Mouse (Mus musculus): Measurements from ENCODE around the gene 1700122O11Rik. TPM values are rescaled to one million over a fixed set of nuclear protein-coding genes. Genes with fewer than 3 reads are reported as not detected.

The 1700122O11Rik gene
- total RNA-seq, 2 experiments from 2014 or later = not detected

DNA sequence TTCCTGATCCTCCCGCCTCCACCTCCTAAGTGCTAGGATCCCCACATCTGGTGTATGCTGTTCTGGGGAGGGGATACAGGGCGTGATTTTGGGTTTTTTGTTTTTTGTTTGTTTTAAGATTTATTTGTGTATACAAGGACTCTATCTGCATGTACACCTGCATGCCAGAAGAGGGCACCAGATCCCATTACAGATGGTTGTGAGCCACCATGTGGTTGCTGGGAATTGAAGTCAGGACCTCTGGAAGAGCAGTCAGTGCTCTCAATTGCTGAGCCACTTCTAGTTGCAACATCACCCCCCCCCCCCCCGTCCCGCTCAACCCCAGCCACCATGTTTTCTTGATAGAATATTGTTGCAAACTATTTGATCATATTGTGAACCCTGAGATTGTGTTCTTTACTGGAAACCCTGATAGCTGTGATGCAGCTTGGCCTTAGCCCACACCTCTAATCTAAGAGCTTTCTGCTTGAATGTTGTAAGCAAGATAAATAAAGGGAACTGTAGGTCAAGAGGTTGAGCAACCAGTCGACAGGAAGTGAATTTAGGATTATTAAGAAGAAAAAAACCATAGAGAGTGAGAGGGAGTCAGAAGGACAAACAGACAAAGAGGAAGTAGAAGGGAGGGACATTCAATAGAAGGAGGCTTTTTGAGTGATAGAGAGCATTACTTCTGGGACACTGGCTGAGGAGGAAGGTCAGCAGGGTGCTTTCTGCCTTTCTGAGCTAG is 5.2 kb upstream of the 1700122O11Rik start:
- peak; percentile 50 for TF ChIP-seq CTCF (conservative IDR thresholded peaks at IDR 0.05)
- H3K4me3 ChIP-seq = no peak overlapping the region
- DNase-seq (ENCODE audit: low spot score in 2 of 2) = no peak
- no peak overlapping the region for H3K27ac ChIP-seq

DNA sequence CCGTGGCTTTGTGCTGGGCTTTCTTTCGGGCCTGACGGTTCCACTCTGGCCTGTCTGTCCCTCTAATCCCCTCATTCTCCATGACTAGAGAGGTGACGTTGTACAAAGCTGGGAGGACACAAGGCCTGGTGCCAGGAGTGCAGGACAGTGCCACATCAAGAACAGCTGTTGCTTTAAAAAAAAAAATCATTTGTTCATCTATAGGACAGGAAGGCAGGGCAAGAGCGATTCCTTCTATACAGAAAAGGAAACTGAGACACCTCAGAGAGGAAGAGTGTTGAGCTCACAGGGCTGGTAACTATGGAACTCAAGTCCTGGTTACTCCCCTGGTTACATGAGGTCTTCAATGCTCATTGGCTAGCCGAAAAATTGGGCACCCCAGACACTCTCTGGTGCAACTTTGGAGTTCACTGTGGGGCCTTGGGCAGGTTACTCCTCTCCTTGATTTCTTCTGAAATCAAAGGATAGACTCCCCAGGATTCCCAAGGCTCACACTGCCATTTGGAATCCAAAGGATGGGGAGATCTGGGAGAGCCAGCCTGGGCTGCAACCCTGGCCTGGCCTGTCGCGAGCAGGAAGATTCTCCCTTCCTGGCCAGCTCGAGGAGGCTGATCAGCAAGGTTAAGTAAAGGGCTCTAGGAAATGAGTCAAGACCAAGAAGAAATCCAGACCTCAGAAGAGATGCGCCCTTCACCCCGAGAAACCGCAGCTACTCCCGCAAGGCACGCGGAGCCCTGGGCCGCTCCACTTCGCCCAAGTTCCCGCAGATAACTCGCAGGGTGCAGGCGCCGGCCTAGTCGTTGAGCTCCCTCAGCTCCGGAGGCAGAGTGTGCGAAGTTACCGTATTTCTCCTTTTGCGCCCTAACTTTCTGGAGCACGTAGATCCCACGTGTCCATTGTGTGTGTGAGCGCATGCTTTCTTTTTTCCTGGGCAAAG is 3.5 kb upstream of the 1700122O11Rik start:
- peak overlapping the region; percentile 46; the same call in 1 of the 2 replicates for H3K27ac ChIP-seq
- TF ChIP-seq CTCF (conservative IDR thresholded peaks at IDR 0.05) = no peak
- H3K4me3 ChIP-seq = no peak overlapping the region; the same call in 1 of the 2 replicates
- DNase-seq (ENCODE audit: low spot score in 2 of 2) = peak; percentile 34 to 51

DNA sequence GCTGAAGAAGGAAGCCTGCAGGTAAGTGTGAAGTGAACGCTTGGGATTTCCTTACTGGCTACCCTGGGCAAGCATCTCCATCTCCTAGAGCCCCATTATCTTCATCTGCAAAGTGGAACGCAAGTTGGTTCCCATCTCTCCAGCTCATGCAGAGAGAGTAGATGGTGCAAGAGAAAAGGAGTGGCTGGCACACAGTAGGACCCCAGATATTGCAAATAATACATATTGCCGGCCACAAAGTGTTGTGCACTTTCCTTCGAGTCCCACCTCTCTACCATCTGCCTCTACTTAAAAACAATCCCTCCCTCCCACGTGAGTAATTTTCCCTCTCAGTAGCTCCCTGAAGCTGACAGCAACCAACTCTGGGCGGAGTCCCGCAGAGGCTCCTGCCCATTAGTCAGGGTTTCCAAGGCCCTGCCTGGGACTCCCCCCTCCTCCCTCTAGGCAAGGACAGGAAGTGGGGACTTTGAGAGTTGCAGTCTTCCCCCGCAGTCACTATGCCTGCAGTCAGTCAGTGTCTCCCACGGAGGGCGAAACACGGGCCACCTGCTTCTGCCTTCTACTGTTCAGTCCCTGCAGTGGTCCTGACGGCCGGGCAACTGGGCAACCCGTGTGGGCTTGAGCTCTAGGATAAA is 1.3 kb upstream of the 1700122O11Rik start:
- DNase-seq (ENCODE audit: low spot score in 2 of 2) = no peak
- no peak overlapping the region for H3K4me3 ChIP-seq
- no peak for TF ChIP-seq CTCF (conservative IDR thresholded peaks at IDR 0.05)
- H3K27ac ChIP-seq = no peak overlapping the region

DNA sequence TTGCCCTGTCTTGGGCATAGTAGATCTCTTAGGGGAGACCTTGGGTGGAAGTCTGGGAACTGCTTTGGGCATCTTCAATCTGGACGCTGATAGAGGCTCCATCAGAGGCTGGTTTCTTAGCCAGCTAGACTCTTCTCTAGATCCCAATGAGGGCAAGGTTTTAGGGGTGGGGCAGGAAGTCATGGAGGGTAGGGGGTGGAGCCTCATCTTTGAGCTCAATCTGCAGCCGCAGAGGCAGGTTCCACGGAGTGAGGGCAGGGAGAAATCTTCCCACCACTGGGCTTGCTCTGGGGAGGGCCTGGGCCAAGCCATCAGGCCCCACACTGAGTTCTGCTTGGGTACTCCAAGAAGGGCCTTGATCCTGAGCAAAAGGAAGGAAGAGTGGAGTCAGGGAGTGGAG is 1.2 kb downstream of the 1700122O11Rik start:
- H3K27ac ChIP-seq = no peak overlapping the region

DNA sequence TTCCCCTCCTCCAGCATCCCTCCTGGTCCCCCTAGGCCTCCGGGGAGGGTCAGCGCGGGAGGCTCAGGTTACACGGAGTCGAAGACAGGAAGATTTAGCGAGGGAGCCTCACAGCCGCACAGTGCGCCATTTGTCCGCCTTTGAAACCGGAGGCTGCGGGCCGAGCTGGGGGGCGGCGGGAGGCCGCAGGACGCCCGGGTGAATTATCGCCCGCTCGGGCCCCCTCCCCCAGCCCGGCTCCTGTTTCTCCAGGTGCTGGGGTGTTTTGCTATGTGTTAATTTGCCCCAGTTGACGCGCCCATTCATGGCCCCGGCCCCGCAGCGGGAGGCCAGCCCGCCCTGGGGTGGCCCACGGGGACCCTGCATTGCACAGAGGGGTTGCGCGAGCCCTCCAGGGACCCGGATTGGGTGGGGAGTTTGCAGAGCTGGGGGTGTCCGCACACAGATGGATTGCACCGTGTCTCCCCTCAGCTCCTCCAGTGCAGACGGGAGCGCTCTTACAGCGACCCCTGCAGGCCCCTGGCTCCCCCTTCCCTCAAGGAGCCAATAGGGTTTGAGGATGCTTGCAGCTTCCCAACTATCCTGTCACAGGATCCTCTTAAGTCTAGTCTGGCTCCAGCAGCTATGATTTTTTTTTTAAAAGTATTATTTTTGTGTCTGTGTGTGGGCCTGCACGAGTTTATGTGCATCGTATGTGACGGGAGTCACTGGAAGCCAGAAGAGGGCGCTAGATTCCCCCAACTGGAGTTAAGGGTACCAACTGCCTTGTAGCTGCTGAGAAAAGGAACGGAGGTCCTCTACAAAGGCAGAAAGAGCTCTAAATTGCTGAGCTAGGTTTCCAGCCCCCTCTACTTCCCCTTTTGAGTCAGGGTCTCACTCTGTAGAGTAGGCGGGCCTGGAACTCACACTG is 6.3 kb downstream of the 1700122O11Rik start:
- H3K27ac ChIP-seq = no peak overlapping the region
- no peak for DNase-seq (ENCODE audit: low spot score in 2 of 2)
- peak; percentile 55 for TF ChIP-seq CTCF (conservative IDR thresholded peaks at IDR 0.05)
- no peak overlapping the region for H3K4me3 ChIP-seq

More for the DNA sequence above, 1.2 kb downstream of the 1700122O11Rik start:
- DNase-seq (ENCODE audit: low spot score in 2 of 2) = no peak
- TF ChIP-seq CTCF (conservative IDR thresholded peaks at IDR 0.05) = no peak
- H3K4me3 ChIP-seq = no peak overlapping the region

DNA sequence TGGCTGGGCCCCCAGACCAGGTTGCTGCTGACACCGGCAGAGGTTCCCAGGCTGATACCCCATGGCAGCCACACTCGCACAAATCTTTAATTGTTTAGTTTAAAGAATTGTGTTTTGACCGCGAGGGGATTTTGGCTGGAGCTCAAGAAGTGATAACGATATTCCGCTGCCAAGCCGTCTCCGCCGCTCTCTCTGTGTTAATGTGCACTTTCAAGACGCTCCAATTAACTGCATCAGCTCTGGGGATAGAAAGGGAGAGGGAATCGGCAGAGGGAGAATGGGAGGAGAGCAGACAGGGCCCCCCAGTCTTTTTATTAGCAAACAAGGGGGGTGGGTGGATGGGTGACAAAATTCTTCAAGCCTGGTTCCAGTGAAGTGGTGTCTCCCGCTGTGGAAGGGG is 8.9 kb downstream of the 1700122O11Rik start:
- Histone ChIP-seq H3K4me3 (no peak overlapping the region), H3K27ac (no peak overlapping the region)
- no peak for TF ChIP-seq CTCF (conservative IDR thresholded peaks at IDR 0.05)
- DNase-seq (ENCODE audit: low spot score in 2 of 2) = no peak

DNA sequence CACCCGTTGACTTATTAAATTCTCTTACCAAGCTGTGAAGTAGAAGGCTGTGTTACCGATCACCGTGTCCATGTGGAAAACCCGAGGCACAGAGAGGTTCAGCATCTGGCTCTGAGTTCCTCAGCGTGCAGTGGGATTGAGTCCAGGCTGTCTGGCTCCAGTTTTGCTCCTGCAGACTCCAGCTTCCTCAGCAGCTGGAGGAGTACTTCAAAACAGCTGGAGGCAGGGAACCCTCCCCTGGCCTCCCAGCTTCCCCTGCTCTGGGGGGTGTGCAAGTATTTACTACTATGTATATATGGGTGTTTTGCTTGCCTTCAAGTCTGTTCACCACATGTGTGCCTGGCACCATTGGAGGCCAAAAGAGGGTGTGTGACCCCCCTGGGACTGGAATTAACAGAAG is 9.8 kb downstream of the 1700122O11Rik start:
- TF ChIP-seq CTCF (conservative IDR thresholded peaks at IDR 0.05) = no peak
- DNase-seq (ENCODE audit: low spot score in 2 of 2) = no peak
- Histone ChIP-seq H3K4me3 (no peak overlapping the region), H3K27ac (no peak overlapping the region)

DNA sequence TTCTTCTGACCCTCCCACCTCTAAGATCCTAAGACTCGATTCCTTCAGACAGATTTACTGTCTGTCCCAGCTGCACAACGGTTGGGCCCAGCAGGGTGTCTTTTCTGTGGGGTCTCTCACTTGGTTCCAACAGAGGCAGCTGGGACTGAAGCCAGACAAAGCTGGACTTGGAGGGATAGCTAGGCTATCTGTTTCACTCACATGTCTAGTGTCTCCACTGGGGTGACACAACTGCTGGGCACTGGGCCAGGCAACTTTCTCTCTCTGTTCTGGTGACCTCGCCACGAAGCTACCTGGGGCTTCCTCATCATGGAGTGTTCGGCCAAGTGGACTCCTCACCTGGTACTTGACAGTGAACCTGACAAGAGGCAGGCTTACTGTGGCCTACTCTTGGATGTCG is 10.4 kb downstream of the 1700122O11Rik start:
- TF ChIP-seq CTCF (conservative IDR thresholded peaks at IDR 0.05) = no peak
- Histone ChIP-seq H3K4me3 (no peak overlapping the region), H3K27ac (no peak overlapping the region)
- no peak for DNase-seq (ENCODE audit: low spot score in 2 of 2)

DNA sequence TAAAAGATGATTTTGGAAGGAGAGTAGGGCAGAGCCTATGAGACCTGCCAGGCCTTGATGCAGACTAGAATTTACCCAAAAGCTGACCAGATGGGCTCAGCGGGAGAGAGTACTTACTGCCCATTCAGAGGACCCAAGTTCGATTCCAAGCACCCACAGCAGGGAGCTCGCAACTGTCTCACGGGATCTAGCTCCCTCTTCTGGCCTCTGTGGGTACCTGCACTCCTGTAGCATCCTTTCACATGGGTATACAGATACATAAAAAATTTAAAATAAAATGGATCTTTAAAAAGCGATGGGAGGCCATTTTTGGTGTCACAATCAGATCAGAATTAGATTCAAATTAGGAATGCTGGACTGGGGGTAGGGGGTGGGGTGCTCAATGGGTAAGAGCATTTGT is 11.1 kb downstream of the 1700122O11Rik start:
- DNase-seq (ENCODE audit: low spot score in 2 of 2) = no peak
- peak; percentile 32; the same call in 1 of the 2 replicates for TF ChIP-seq CTCF (conservative IDR thresholded peaks at IDR 0.05)
- no peak overlapping the region for H3K27ac ChIP-seq
- H3K4me3 ChIP-seq = no peak overlapping the region

DNA sequence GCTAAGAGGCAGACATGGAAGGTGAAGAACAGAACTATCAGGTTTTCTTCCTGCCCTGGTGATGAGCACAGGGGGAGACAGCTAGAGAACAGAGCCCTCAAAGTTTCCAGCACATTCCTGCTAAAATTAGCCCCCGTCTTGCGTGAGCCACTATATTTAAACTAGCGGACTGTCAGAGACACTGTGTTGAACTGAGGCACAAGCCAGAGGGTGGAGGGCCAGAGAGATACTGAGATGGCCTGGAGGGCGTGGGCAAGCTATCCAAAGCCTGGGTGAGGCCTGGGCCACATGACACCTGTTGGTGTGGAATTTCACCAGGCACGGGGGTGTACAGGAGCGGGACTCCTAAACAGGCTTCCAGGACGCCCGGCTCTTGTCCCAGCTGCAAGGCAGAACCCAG is 14.0 kb downstream of the 1700122O11Rik start:
- TF ChIP-seq CTCF (conservative IDR thresholded peaks at IDR 0.05) = no peak
- Histone ChIP-seq H3K4me3 (no peak overlapping the region), H3K27ac (no peak overlapping the region)
- no peak for DNase-seq (ENCODE audit: low spot score in 2 of 2)

DNA sequence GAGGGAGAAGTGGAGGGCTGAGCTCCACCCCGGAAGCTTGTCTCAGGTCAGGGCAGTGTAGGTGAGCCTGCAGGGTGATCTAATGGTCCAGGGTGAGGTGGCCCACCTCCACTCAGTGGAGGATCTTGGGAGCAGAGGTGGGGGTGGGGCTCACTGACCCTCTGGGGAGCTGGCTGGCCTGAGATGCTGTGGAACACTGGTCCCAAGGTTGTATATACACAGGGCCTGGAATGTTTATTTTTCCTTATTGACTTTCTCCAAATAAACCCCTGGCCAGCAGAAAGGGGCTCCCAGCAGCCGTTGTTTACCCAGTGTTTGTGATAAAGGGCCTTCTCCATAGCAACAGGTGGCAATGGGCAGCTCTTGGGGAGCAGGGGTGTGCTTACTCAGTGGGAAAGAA is 18.5 kb downstream of the 1700122O11Rik start:
- TF ChIP-seq CTCF (conservative IDR thresholded peaks at IDR 0.05) = no peak
- DNase-seq (ENCODE audit: low spot score in 2 of 2) = no peak
- Histone ChIP-seq H3K4me3 (no peak overlapping the region), H3K27ac (no peak overlapping the region)

DNA sequence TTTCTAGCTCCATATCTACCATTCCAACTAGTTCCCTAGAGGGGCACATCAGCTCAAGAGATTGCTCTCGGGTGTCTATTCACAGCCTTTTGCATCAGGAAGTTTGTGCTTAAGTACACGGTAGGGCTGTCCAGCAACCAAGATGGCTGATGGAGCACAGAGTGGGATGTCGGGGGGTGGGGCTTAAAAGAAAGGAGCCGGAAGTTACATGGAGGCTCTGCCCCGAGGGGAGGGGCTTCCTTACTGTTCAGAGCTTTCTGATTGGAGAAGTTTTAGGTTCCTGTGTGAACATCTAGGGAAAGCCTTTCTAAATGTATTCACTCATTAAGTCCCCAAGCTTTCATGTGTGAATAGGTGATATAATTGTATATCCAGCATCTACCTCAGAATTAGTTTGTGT is 21.5 kb downstream of the 1700122O11Rik start:
- no peak overlapping the region for H3K27ac ChIP-seq
- TF ChIP-seq CTCF (conservative IDR thresholded peaks at IDR 0.05) = no peak
- no peak overlapping the region for H3K4me3 ChIP-seq
- no peak for DNase-seq (ENCODE audit: low spot score in 2 of 2)

Data from layer of hippocampus, adult 2 months (tissue).